Mouse (Mus musculus): ENCODE results near the gene 0610010K14Rik. TPM values are rescaled to one million over a fixed set of nuclear protein-coding genes. Genes with fewer than 3 reads are reported as not detected.

0610010K14Rik gene
- polyA plus RNA-seq, 1 experiment from 2014 or later: 171 TPM

DNA sequence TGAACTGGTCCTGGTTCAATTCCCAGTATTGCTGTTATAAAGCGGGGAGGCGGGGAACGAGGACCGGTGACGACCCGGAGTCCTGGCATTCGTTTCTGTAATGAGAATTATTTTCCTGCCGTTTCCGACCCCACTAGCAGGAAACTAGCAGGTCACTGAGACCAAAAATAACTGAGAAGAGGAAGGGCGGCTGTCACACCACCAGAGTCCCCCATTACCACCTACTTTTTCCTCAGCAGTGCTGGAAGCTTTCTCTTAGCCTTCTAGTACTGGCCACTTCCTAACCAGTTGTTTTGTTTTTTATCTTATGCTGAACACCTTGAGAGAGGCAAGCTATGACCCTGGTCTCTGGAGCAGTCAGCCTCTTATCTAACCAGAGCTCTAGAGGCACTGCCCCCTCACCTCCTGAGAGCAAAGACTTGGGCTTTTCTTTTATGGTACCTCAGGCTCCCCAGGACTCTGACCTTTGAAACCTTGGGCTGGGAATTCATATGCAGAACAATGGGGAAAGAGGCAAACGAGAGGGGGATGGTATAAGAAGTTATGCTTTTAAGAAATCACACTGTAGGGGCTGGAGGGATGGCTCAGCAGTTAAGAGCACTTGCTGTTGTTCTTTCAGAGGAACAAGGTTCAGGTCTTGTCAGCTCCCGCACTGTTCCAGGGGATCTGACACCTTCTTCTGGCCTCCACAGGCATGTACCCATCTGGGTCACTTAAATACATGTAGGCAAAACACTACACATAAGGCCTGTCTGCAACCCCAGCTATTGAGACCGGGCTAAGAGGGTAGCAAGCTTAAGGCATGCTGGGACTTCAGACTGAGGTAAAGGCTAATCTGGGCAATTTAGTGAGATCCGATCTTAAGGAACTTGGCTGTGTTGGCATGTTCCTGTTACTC, 15.9 kb downstream of the 0610010K14Rik start:
- H3K27me3 ChIP-seq (ENCODE audit: control insufficient read depth, insufficient read depth, low read length): peaks cover 20% of the 10 kb centered on the region
- H3K4me3 ChIP-seq (replicated peaks; ENCODE audit: low read depth, low read length): peak overlapping the region; percentile 57
- peak overlapping the region; percentile 88 for H3K27ac ChIP-seq (replicated peaks; ENCODE audit: low read depth, low read length)
- no peak for ATAC-seq (ENCODE audit: low FRiP score, low TSS enrichment)
- H3K4me1 ChIP-seq (ENCODE audit: control insufficient read depth, insufficient read depth, low read length): peaks cover 30% of the 10 kb centered on the region
- peak overlapping the region; percentile 60 for H3K9ac ChIP-seq (replicated peaks; ENCODE audit: low read length)
- no peaks in the 10 kb centered on the region for H3K9me3 ChIP-seq (ENCODE audit: control insufficient read depth, low read length)
- DNase-seq: no peak
- peak overlapping the region; percentile 88 for H3K4me2 ChIP-seq (ENCODE audit: low read length)
- peaks cover 12% of the 10 kb centered on the region; the same call in 1 of the 2 replicates for H3K36me3 ChIP-seq (ENCODE audit: control insufficient read depth, insufficient read depth, low read length)
- WGBS: 10% methylated on average over 14 of the region's 14 CpGs

- Histone ChIP-seq H3K4me3 (replicated peaks; ENCODE audit: low read depth, low read length) (peak within 1 kb of the TSS; percentile 57), H3K4me2 (ENCODE audit: low read length) (peak within 1 kb of the TSS; percentile 88), H3K36me3 (ENCODE audit: control insufficient read depth, insufficient read depth, low read length) (peaks cover 15% of the 10 kb centered on the region; the same call in 1 of the 2 replicates), H3K9ac (replicated peaks; ENCODE audit: low read length) (peak within 1 kb of the TSS; percentile 81), H3K9me3 (ENCODE audit: control insufficient read depth, low read length) (no peaks in the 10 kb centered on the region), H3K4me1 (ENCODE audit: control insufficient read depth, insufficient read depth, low read length) (peaks cover 30% of the 10 kb centered on the region), H3K27ac (replicated peaks; ENCODE audit: low read depth, low read length) (peak within 1 kb of the TSS; percentile 88), H3K27me3 (ENCODE audit: control insufficient read depth, insufficient read depth, low read length) (peaks cover 22% of the 10 kb centered on the region)
- WGBS: under 1% methylated on average over 28 of the region's 28 CpGs
- peak; percentile 95 for ATAC-seq (ENCODE audit: low FRiP score, low TSS enrichment)
- peak; percentile 99 for DNase-seq
Measured at GRCm38 (mm10) chr11:70220731-70221602, 16.7 kb downstream of the 0610010K14Rik start, which contains the start of gene Slc16a13. Slc16a13 (minus strand) TSS chr11:70221064.

DNA sequence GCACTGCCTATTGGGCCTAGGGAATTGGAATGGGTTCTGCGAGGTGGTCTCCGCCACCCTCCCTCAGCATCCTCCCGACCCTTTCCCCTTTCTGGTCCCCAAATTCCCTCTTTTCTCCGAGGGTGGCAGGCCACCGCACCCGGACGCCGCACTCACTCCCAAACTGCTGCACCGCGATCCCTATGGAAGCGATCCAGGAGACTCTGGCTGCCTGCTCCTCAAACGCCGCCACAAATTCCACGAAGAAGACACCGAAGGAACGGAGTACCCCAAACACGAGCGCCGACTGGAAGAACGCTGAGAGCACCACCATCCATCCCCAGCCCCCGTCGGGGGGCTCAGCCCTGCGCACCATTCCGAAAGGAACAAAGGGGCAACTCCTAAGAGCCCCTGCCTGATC, 17.4 kb downstream of the 0610010K14Rik start:
- Histone ChIP-seq H3K9ac (replicated peaks; ENCODE audit: low read length) (peak overlapping the region; percentile 81), H3K4me3 (replicated peaks; ENCODE audit: low read depth, low read length) (peak overlapping the region; percentile 57), H3K4me1 (ENCODE audit: control insufficient read depth, insufficient read depth, low read length) (peaks cover 30% of the 10 kb centered on the region), H3K27ac (replicated peaks; ENCODE audit: low read depth, low read length) (peak overlapping the region; percentile 88), H3K27me3 (ENCODE audit: control insufficient read depth, insufficient read depth, low read length) (peaks cover 22% of the 10 kb centered on the region), H3K4me2 (ENCODE audit: low read length) (peak overlapping the region; percentile 88), H3K36me3 (ENCODE audit: control insufficient read depth, insufficient read depth, low read length) (peaks cover 15% of the 10 kb centered on the region; the same call in 1 of the 2 replicates), H3K9me3 (ENCODE audit: control insufficient read depth, low read length) (no peaks in the 10 kb centered on the region)
- under 1% methylated on average over 24 of the region's 24 CpGs for WGBS
- DNase-seq (no peak), ATAC-seq (ENCODE audit: low FRiP score, low TSS enrichment) (no peak)

GRCm38 (mm10) chr11:70219873-70220272, 17.8 kb downstream of the 0610010K14Rik start:
- Histone ChIP-seq H3K4me2 (ENCODE audit: low read length) (peak overlapping the region; percentile 88), H3K27me3 (ENCODE audit: control insufficient read depth, insufficient read depth, low read length) (peaks cover 23% of the 10 kb centered on the region), H3K9me3 (ENCODE audit: control insufficient read depth, low read length) (no peaks in the 10 kb centered on the region), H3K36me3 (ENCODE audit: control insufficient read depth, insufficient read depth, low read length) (peaks cover 15% of the 10 kb centered on the region; the same call in 1 of the 2 replicates), H3K9ac (replicated peaks; ENCODE audit: low read length) (peak overlapping the region; percentile 81), H3K27ac (replicated peaks; ENCODE audit: low read depth, low read length) (peak overlapping the region; percentile 88), H3K4me1 (ENCODE audit: control insufficient read depth, insufficient read depth, low read length) (peaks cover 33% of the 10 kb centered on the region), H3K4me3 (replicated peaks; ENCODE audit: low read depth, low read length) (peak overlapping the region; percentile 57)
- no peak for ATAC-seq (ENCODE audit: low FRiP score, low TSS enrichment)
- no peak for DNase-seq
- 53% methylated on average over 7 of the region's 7 CpGs for WGBS

GRCm38 (mm10) chr11:70218741-70219470, 18.8 kb downstream of the 0610010K14Rik start:
- Histone ChIP-seq H3K36me3 (ENCODE audit: control insufficient read depth, insufficient read depth, low read length) (peaks cover 15% of the 10 kb centered on the region; the same call in 1 of the 2 replicates), H3K9ac (replicated peaks; ENCODE audit: low read length) (peak overlapping the region; percentile 81; the same call in 1 of the 2 replicates), H3K9me3 (ENCODE audit: control insufficient read depth, low read length) (no peaks in the 10 kb centered on the region), H3K4me3 (replicated peaks; ENCODE audit: low read depth, low read length) (peak overlapping the region; percentile 57), H3K4me1 (ENCODE audit: control insufficient read depth, insufficient read depth, low read length) (peaks cover 43% of the 10 kb centered on the region), H3K27ac (replicated peaks; ENCODE audit: low read depth, low read length) (no peak overlapping the region), H3K27me3 (ENCODE audit: control insufficient read depth, insufficient read depth, low read length) (peaks cover 32% of the 10 kb centered on the region), H3K4me2 (ENCODE audit: low read length) (peak overlapping the region; percentile 88)
- 91% methylated on average over 15 of the region's 15 CpGs for WGBS
- DNase-seq: no peak
- no peak for ATAC-seq (ENCODE audit: low FRiP score, low TSS enrichment)

- DNase-seq (no peak), ATAC-seq (ENCODE audit: low FRiP score, low TSS enrichment) (no peak)
- Histone ChIP-seq H3K27ac (replicated peaks; ENCODE audit: low read depth, low read length) (no peak overlapping the region), H3K9ac (replicated peaks; ENCODE audit: low read length) (no peak overlapping the region), H3K9me3 (ENCODE audit: control insufficient read depth, low read length) (no peaks in the 10 kb centered on the region), H3K36me3 (ENCODE audit: control insufficient read depth, insufficient read depth, low read length) (peaks cover 15% of the 10 kb centered on the region; the same call in 1 of the 2 replicates), H3K4me2 (ENCODE audit: low read length) (no peak overlapping the region), H3K27me3 (ENCODE audit: control insufficient read depth, insufficient read depth, low read length) (peaks cover 39% of the 10 kb centered on the region), H3K4me1 (ENCODE audit: control insufficient read depth, insufficient read depth, low read length) (peaks cover 47% of the 10 kb centered on the region), H3K4me3 (replicated peaks; ENCODE audit: low read depth, low read length) (no peak overlapping the region)
- 95% methylated on average over 4 of the region's 4 CpGs for WGBS
Measured at GRCm38 (mm10) chr11:70218039-70218438, 19.7 kb downstream of the 0610010K14Rik start.

DNA sequence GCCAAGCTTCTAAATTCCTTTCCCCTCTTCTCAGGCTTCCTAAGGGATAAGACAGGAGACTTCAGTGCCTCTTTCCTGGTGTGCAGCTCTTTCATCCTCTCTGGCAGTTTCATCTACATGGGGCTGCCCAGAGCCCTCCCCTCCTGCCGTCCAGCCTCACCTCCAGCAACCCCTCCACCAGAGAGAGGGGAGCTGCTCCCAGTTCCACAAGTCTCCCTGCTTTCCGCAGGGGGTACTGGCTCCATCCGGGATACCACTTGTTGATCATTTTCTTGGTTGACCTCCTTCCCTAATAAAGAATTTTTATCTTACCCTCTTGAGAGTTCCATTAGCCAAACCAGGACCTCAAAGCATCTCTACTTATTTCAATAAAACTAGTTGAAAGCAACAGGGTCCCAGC, 21.6 kb downstream of the 0610010K14Rik start:
- Histone ChIP-seq H3K27ac (replicated peaks; ENCODE audit: low read depth, low read length) (no peak overlapping the region), H3K4me2 (ENCODE audit: low read length) (no peak overlapping the region), H3K9ac (replicated peaks; ENCODE audit: low read length) (no peak overlapping the region), H3K9me3 (ENCODE audit: control insufficient read depth, low read length) (no peaks in the 10 kb centered on the region), H3K27me3 (ENCODE audit: control insufficient read depth, insufficient read depth, low read length) (peaks cover 49% of the 10 kb centered on the region), H3K36me3 (ENCODE audit: control insufficient read depth, insufficient read depth, low read length) (peaks cover 15% of the 10 kb centered on the region; the same call in 1 of the 2 replicates), H3K4me3 (replicated peaks; ENCODE audit: low read depth, low read length) (no peak overlapping the region), H3K4me1 (ENCODE audit: control insufficient read depth, insufficient read depth, low read length) (peaks cover 38% of the 10 kb centered on the region)
- 49% methylated on average over 3 of the region's 3 CpGs for WGBS
- ATAC-seq (ENCODE audit: low FRiP score, low TSS enrichment) (no peak), DNase-seq (no peak)

DNA sequence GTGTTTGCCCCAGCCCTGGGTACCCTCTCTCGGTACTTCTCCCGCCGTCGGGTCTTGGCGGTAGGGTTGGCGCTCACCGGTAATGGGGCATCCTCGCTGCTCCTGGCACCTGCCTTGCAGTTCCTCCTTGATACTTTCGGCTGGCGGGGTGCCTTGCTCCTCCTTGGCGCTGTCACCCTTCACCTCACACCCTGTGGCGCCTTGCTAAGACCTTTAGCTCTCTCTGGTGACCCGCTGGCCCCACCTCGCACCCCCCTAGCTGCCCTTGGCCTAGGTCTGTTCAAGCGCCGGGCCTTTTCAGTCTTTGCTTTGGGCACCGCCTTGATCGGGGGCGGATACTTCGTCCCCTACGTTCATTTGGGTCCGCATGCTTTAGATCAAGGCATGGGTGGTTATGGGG, 22.4 kb downstream of the 0610010K14Rik start:
- no peak overlapping the region for H3K4me2 ChIP-seq (ENCODE audit: low read length)
- DNase-seq (no peak), ATAC-seq (ENCODE audit: low FRiP score, low TSS enrichment) (no peak)

More for the DNA sequence above, 22.4 kb downstream of the 0610010K14Rik start:
- Histone ChIP-seq H3K27ac (replicated peaks; ENCODE audit: low read depth, low read length) (no peak overlapping the region), H3K27me3 (ENCODE audit: control insufficient read depth, insufficient read depth, low read length) (peaks cover 49% of the 10 kb centered on the region), H3K36me3 (ENCODE audit: control insufficient read depth, insufficient read depth, low read length) (peaks cover 15% of the 10 kb centered on the region; the same call in 1 of the 2 replicates), H3K9ac (replicated peaks; ENCODE audit: low read length) (no peak overlapping the region), H3K9me3 (ENCODE audit: control insufficient read depth, low read length) (no peaks in the 10 kb centered on the region), H3K4me1 (ENCODE audit: control insufficient read depth, insufficient read depth, low read length) (peaks cover 38% of the 10 kb centered on the region), H3K4me3 (replicated peaks; ENCODE audit: low read depth, low read length) (no peak overlapping the region)
- 10% methylated on average over 22 of the region's 22 CpGs for whole genome bisulfite sequencing

Measured in midbrain, embryonic 14.5 days (tissue).